Mouse (Mus musculus): ENCODE results near the gene Trpc6. TPM values are rescaled to one million over a fixed set of nuclear protein-coding genes. Genes with fewer than 3 reads are reported as not detected.

Trpc6 gene
- polyA plus RNA-seq, 1 experiment from 2014 or later: 1.4 TPM

- WGBS: 68% methylated on average over 1 of the region's 1 CpGs
- H3K27ac ChIP-seq: no peak overlapping the region
- no peaks in the 10 kb centered on the region for H3K9me3 ChIP-seq (replicated peaks)
- H3K27me3 ChIP-seq: no peaks in the 10 kb centered on the region
- no peaks in the 10 kb centered on the region for H3K36me3 ChIP-seq
- no peak overlapping the region for H3K4me3 ChIP-seq (replicated peaks)
- no peak overlapping the region for H3K4me2 ChIP-seq
- H3K4me1 ChIP-seq: no peaks in the 10 kb centered on the region
- no peak for ATAC-seq (replicated peaks; ENCODE audit: low FRiP score)
- no peak overlapping the region for H3K9ac ChIP-seq
These were observed 132.7 kb downstream of the Trpc6 start for GRCm38 (mm10) chr9:8676607-8677006.

DNA sequence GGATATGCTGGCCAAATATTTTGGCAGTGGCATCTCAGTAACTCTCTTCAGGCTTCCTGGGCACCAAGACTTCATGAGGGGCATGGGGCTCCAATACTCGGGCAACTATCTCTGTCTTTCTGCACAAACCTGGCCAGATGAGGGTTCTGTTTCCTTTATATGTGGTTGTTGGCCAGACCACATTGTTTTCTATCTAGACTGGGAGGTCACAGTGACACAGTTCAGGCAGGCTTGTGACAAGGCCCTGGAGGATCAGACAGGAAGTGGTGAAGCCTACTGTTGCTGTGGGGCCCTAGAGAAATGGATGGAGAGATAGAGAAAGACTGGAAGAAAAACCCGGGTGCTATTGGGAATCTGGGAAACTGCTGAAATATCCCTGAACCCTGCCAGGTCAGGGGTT lies 149.2 kb downstream of the Trpc6 start:
- no peak overlapping the region for H3K4me2 ChIP-seq
- no peaks in the 10 kb centered on the region for H3K4me1 ChIP-seq
- no peaks in the 10 kb centered on the region for H3K27me3 ChIP-seq
- H3K36me3 ChIP-seq: no peaks in the 10 kb centered on the region
- H3K9ac ChIP-seq: no peak overlapping the region
- 84% methylated on average over 2 of the region's 2 CpGs for WGBS
- H3K27ac ChIP-seq: no peak overlapping the region
- no peaks in the 10 kb centered on the region for H3K9me3 ChIP-seq (replicated peaks)
- H3K4me3 ChIP-seq (replicated peaks): no peak overlapping the region
- no peak for ATAC-seq (replicated peaks; ENCODE audit: low FRiP score)

DNA sequence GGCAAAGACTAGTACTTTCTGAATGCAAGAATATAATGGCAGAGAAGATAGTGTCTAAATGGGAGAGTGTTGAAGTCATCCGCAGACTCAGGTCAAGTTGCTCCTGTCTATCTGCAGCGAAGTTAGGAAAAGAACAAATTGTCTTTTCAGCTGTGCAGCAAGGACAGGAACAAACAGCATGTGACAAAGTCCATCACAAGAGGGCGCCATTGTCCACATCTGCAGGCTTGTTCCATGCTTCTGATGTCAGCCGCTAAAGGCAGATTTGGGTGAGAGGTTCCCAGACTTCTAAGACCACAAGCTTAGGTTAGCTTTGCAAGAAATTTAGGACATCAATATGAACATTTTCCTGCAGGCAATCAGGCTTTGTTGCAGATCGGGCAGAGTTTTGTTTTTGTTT lies 156.7 kb downstream of the Trpc6 start:
- H3K27ac ChIP-seq: no peak overlapping the region
- H3K4me1 ChIP-seq: no peaks in the 10 kb centered on the region
- no peaks in the 10 kb centered on the region for H3K9me3 ChIP-seq (replicated peaks)
- no peaks in the 10 kb centered on the region for H3K36me3 ChIP-seq
- 28% methylated on average over 5 of the region's 5 CpGs for WGBS
- H3K4me3 ChIP-seq (replicated peaks): no peak overlapping the region
- no peaks in the 10 kb centered on the region for H3K27me3 ChIP-seq
- H3K4me2 ChIP-seq: no peak overlapping the region
- H3K9ac ChIP-seq: no peak overlapping the region
- peak; percentile 83 for ATAC-seq (replicated peaks; ENCODE audit: low FRiP score)

DNA sequence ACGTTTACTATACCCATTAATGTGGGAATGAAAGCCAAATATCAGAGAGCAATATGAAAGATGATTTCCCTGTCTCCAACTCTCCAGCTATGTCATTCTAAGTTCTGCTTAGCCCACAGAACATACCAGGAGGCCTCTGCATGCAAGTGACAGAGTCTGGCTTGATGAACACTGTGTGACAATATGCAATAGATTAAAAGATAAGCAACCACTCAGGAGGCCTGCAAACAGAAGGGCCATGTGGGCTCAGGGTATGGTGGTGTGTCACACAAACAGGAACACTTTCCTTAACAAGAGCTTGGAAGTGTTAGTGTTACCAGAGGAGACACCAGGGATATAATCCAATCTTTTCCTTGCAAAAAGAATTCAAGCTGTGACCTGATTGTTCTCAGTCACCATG lies 159.6 kb downstream of the Trpc6 start:
- Histone ChIP-seq H3K4me2 (no peak overlapping the region), H3K27ac (no peak overlapping the region), H3K4me3 (replicated peaks) (no peak overlapping the region), H3K9me3 (replicated peaks) (no peaks in the 10 kb centered on the region), H3K27me3 (no peaks in the 10 kb centered on the region), H3K4me1 (no peaks in the 10 kb centered on the region), H3K36me3 (no peaks in the 10 kb centered on the region), H3K9ac (no peak overlapping the region)
- ATAC-seq (replicated peaks; ENCODE audit: low FRiP score): no peak
- WGBS: 77% methylated on average over 1 of the region's 1 CpGs

DNA sequence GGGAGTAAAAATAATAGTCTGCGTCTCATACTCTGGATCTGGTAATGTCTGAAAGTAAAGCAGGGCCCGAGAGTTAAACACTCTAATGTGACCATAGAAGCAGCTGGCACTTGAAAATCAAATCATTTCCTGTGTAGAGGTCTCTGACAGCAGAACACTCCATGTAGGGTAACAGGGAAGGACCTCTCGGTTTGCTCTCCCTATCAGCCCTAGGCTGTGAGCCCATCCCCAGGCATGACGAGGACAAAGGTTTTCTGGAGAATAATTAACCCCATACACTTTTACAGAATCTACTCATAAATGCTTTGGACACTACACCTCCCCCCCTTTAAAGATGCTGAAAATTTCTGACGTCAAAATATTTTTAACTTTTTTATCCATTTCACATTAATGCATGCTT lies 160.0 kb downstream of the Trpc6 start:
- no peak overlapping the region for H3K4me2 ChIP-seq
- no peaks in the 10 kb centered on the region for H3K27me3 ChIP-seq
- no peak overlapping the region for H3K4me3 ChIP-seq (replicated peaks)
- 55% methylated on average over 5 of the region's 5 CpGs for WGBS
- H3K27ac ChIP-seq: no peak overlapping the region
- H3K9me3 ChIP-seq (replicated peaks): no peaks in the 10 kb centered on the region
- H3K4me1 ChIP-seq: no peaks in the 10 kb centered on the region
- no peak overlapping the region for H3K9ac ChIP-seq
- ATAC-seq (replicated peaks; ENCODE audit: low FRiP score): no peak
- H3K36me3 ChIP-seq: no peaks in the 10 kb centered on the region

GRCm38 (mm10) chr9:8710052-8710739 lies 166.3 kb downstream of the Trpc6 start:
- Histone ChIP-seq H3K27me3 (no peaks in the 10 kb centered on the region), H3K4me2 (no peak overlapping the region), H3K36me3 (no peaks in the 10 kb centered on the region), H3K27ac (no peak overlapping the region), H3K4me1 (no peaks in the 10 kb centered on the region), H3K9ac (no peak overlapping the region), H3K4me3 (replicated peaks) (no peak overlapping the region), H3K9me3 (replicated peaks) (no peaks in the 10 kb centered on the region)
- WGBS: 67% methylated on average over 3 of the region's 3 CpGs
- no peak for ATAC-seq (replicated peaks; ENCODE audit: low FRiP score)

DNA sequence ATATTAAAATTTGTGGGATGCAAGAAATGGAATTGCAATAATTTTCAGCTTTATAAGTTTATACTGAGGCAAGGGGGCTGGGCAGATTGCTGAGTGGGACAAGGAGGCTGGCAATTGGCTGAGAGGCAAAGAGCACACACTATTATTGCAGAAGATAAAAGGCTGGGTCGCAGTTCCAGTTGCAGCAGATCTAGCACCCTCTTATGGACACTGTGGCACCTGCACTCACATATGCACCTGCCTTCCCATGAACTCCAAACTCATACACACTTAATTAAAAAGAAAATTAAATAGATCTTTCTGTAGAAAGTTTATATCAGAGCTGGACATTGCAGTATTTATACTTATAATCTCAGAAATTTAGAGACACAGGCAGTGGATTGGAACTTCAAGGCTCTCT lies 175.1 kb downstream of the Trpc6 start:
- no peaks in the 10 kb centered on the region for H3K9me3 ChIP-seq (replicated peaks)
- no peaks in the 10 kb centered on the region for H3K4me1 ChIP-seq
- WGBS: 70% methylated on average over 1 of the region's 1 CpGs
- H3K27me3 ChIP-seq: no peaks in the 10 kb centered on the region
- H3K9ac ChIP-seq: no peak overlapping the region
- no peak overlapping the region for H3K4me2 ChIP-seq
- no peaks in the 10 kb centered on the region for H3K36me3 ChIP-seq
- no peak overlapping the region for H3K4me3 ChIP-seq (replicated peaks)
- H3K27ac ChIP-seq: no peak overlapping the region
- no peak for ATAC-seq (replicated peaks; ENCODE audit: low FRiP score)

DNA sequence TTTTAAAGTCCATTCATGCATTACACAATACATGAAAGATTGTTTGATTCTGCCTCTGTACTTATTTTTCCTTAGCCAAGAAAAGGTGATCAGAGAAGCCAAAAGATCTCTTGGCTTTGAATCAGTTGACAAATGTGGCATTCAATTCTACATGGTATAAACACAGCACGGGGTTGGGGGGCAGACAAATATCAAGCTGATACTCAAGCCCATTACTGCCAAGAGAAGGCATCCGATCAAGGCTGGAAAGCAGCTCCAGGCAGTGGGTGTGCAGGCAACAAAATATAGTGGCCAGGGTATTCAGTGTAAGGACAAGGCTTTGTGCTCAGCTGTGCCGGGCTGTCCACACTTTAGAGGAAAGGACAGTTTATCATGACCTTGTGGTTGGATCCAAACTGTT lies 185.1 kb downstream of the Trpc6 start:
- no peaks in the 10 kb centered on the region for H3K4me1 ChIP-seq
- no peak overlapping the region for H3K4me2 ChIP-seq
- H3K9me3 ChIP-seq (replicated peaks): no peaks in the 10 kb centered on the region
- no peak overlapping the region for H3K27ac ChIP-seq
- no peaks in the 10 kb centered on the region for H3K27me3 ChIP-seq
- H3K9ac ChIP-seq: no peak overlapping the region
- WGBS: 87% methylated on average over 3 of the region's 3 CpGs
- no peak for ATAC-seq (replicated peaks; ENCODE audit: low FRiP score)
- H3K36me3 ChIP-seq: no peaks in the 10 kb centered on the region
- no peak overlapping the region for H3K4me3 ChIP-seq (replicated peaks)

Data from kidney, embryonic 15.5 days (tissue).